Mouse (Mus musculus) liver, embryonic 15.5 days (tissue): ENCODE results near the gene Tmem126a. TPM values are rescaled to one million over a fixed set of nuclear protein-coding genes. Genes with fewer than 3 reads are reported as not detected.

ENCODE experiments used
- polyA plus RNA-seq: library from polyadenylated mRNA; unstranded; fragments of >200 nt; fragmentation: Nextera tagmentation; extraction: Ambion mirVana; gene quantifications from 2 replicates; pipeline ENCODE4 v1.2.1, GENCODE M21; 2015

Tmem126a gene
- polyA plus RNA-seq, 1 experiment from 2014 or later = 43.4 TPM

Other genes with a start within 250 kb of the Tmem126a start
- not detected in 2 replicates for gene Ccdc83, start 191.5 kb downstream of the Tmem126a start, polyA plus RNA-seq
- gene Sytl2, start 155.0 kb downstream of the Tmem126a start, polyA plus RNA-seq = 0.79 and 1.0 TPM in 2 replicates
- gene Ccdc89, start 30.7 kb downstream of the Tmem126a start, polyA plus RNA-seq = 0.13 TPM in 2 replicates
- gene Crebzf, start 14.5 kb downstream of the Tmem126a start, polyA plus RNA-seq = 9.9 and 12.3 TPM in 2 replicates
- 11.1 and 12.0 TPM in 2 replicates for gene Tmem126b, start 18.8 kb upstream of the Tmem126a start, polyA plus RNA-seq
- 0.56 and 0.60 TPM in 2 replicates for gene Dlg2, start 19.4 kb upstream of the Tmem126a start, polyA plus RNA-seq